Mouse (Mus musculus) ES-Bruce4 (cell line): ENCODE results near the gene Dazl.

Experiments used
- CTCF ChIP-seq: IDR thresholded peaks from one replicate; pipeline ENCODE4 v1.8.1; 2011; ENCODE audit warnings: low read depth, low read length
- EP300 ChIP-seq: IDR thresholded peaks from 2 replicates; pipeline ENCODE4 v1.6.1; 2011; ENCODE audit warnings: low read depth, low read length; ENCODE audit not compliant: insufficient read depth
- POLR2A ChIP-seq: IDR thresholded peaks from one replicate; pipeline ENCODE4 v1.8.1; 2011; ENCODE audit warnings: low read length; ENCODE audit not compliant: insufficient read depth

- TF ChIP-seq POLR2A: no peak
- TF ChIP-seq CTCF: no peak
- TF ChIP-seq EP300: no peak
Observed at GRCm38 (mm10) chr17:50236702-50237435, 56.6 kb downstream of the Dazl start.
